Mouse (Mus musculus) fat pad, adult 2 months (tissue): ENCODE data around the gene Lrrc8d.

Source experiments
- DNase-seq: peaks from one replicate; pipeline ENCODE4 v3.0.0-alpha.2; 2011; ENCODE audit warnings: low read depth, low spot score; ENCODE audit errors: extremely low read depth

Gene Lrrc8d

GRCm38 (mm10) chr5:105699141-105700069 is at the start of gene Lrrc8d:
Gene Lrrc8d (plus strand): TSS chr5:105699969.
- no peak for DNase-seq

GRCm38 (mm10) chr5:105650728-105651479 is 48.9 kb upstream of the Lrrc8d start:
- no peak for DNase-seq

GRCm38 (mm10) chr5:105651561-105651991 is 48.2 kb upstream of the Lrrc8d start:
- no peak for DNase-seq

GRCm38 (mm10) chr5:105654237-105655063 is 45.3 kb upstream of the Lrrc8d start:
- no peak for DNase-seq

GRCm38 (mm10) chr5:105655100-105655734 is 44.6 kb upstream of the Lrrc8d start:
- DNase-seq, result no peak

GRCm38 (mm10) chr5:105661894-105662293 is 37.9 kb upstream of the Lrrc8d start:
- no peak for DNase-seq

- DNase-seq, result no peak
Measured at GRCm38 (mm10) chr5:105666930-105667329, 32.8 kb upstream of the Lrrc8d start.

GRCm38 (mm10) chr5:105667411-105667810 is 32.4 kb upstream of the Lrrc8d start:
- no peak for DNase-seq

- no peak for DNase-seq
Measured at GRCm38 (mm10) chr5:105669086-105669485, 30.7 kb upstream of the Lrrc8d start.

GRCm38 (mm10) chr5:105669508-105670353 is 30.0 kb upstream of the Lrrc8d start:
- DNase-seq, result no peak

- no peak for DNase-seq
Measured at GRCm38 (mm10) chr5:105672332-105672731, 27.4 kb upstream of the Lrrc8d start.

GRCm38 (mm10) chr5:105675511-105675910 is 24.3 kb upstream of the Lrrc8d start:
- no peak for DNase-seq

GRCm38 (mm10) chr5:105677071-105677470 is 22.7 kb upstream of the Lrrc8d start:
- no peak for DNase-seq

GRCm38 (mm10) chr5:105678243-105678642 is 21.5 kb upstream of the Lrrc8d start:
- DNase-seq, result no peak

GRCm38 (mm10) chr5:105679261-105679660 is 20.5 kb upstream of the Lrrc8d start:
- no peak for DNase-seq

GRCm38 (mm10) chr5:105679921-105680843 is 19.6 kb upstream of the Lrrc8d start:
- DNase-seq, result no peak

- no peak for DNase-seq
Measured at GRCm38 (mm10) chr5:105682143-105682611, 17.6 kb upstream of the Lrrc8d start.

- no peak for DNase-seq
Measured at GRCm38 (mm10) chr5:105683912-105684350, 15.8 kb upstream of the Lrrc8d start.
